Mouse (Mus musculus) hindbrain, embryonic 12.5 days (tissue): ENCODE results near the gene Runx1. TPM values are rescaled to one million over a fixed set of nuclear protein-coding genes. Genes with fewer than 3 reads are reported as not detected.

Experiments
- ATAC-seq: fragments of 200-750 bp; cut with Nextera tagmentation; 2 replicates; pipeline ENCODE4 v1.8.0; 2017; ENCODE audit warnings: moderate TSS enrichment; ENCODE audit not compliant: low FRiP score
- H3K27ac ChIP-seq: fragments of 300-500 bp; sonication (generic); 2 replicates; pipeline ENCODE4 v1.5.1; 2016; ENCODE audit warnings: mild to moderate bottlenecking
- H3K27me3 ChIP-seq: fragments of 300-500 bp; sonication (generic); 2 replicates; pipeline ENCODE4 v1.6.1; 2016; ENCODE audit warnings: mild to moderate bottlenecking
- H3K36me3 ChIP-seq: fragments of 300-500 bp; sonication (generic); 2 replicates; pipeline ENCODE4 v1.6.1; 2016; ENCODE audit warnings: mild to moderate bottlenecking
- H3K4me1 ChIP-seq: fragments of 300-500 bp; sonication (generic); 2 replicates; pipeline ENCODE4 v1.6.1; 2016
- H3K4me2 ChIP-seq: fragments of 300-500 bp; sonication (generic); replicated peaks from 2 replicates; pipeline ENCODE4 v1.6.1; 2016; ENCODE audit warnings: mild to moderate bottlenecking
- H3K4me3 ChIP-seq: fragments of 300-500 bp; sonication (generic); 2 replicates; pipeline ENCODE4 v1.5.1; 2016; ENCODE audit warnings: mild to moderate bottlenecking
- H3K9ac ChIP-seq: fragments of 300-500 bp; sonication (generic); 2 replicates; pipeline ENCODE4 v1.6.1; 2016; ENCODE audit warnings: mild to moderate bottlenecking, moderate library complexity
- H3K9me3 ChIP-seq: fragments of 300-500 bp; sonication (generic); replicated peaks from 2 replicates; pipeline ENCODE4 v1.6.1; 2016; ENCODE audit warnings: mild to moderate bottlenecking
- WGBS: fragments of 180-500 bp; shearing (Covaris S2); methylation state at CpG from one replicate; pipeline ENCODE4 v1.1.7; 2016; 5-methylcytosine and 5-hydroxymethylcytosine counted together
- polyA plus RNA-seq: library from polyadenylated mRNA; unstranded; fragments of >200 nt; fragmentation: Nextera tagmentation; extraction: Ambion mirVana; gene quantifications from 2 replicates; pipeline ENCODE4 v1.2.1, GENCODE M21; 2016

Runx1 gene
- polyA plus RNA-seq, 1 experiment from 2014 or later: 4.4 TPM

DNA sequence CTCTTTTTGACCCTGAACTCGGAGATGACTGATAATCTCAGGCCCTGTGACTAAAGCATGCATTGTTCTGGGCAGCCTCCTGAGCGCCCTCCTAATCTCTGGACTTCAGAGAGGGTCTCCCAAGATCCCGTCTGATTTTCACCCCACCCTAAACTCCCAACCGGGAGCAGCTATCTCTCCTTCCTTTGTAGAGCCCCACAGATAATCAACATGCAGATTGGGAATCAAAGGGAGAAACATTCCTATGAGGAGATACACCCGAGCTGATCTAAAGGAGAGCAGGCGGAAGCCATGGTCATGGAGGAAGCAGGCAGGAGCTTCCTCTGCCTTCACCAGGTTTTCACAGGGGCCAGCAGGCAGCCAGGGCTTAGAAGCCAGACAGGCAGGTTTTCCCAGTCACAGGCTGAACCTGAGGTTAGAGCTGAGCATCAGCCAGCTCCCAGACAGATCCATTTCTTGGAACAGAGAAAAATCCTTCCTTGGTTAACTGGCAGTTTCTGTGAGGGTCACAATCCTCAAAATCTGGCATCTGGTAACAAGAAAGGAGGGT, 140.1 kb downstream of the Runx1 start:
- Histone ChIP-seq H3K4me1 (peaks cover 2% of the 10 kb centered on the region; the same call in 1 of the 2 replicates), H3K4me2 (no peak overlapping the region), H3K36me3 (no peaks in the 10 kb centered on the region), H3K4me3 (no peak overlapping the region), H3K9ac (no peak overlapping the region), H3K9me3 (no peaks in the 10 kb centered on the region), H3K27ac (no peak overlapping the region), H3K27me3 (peaks cover 6% of the 10 kb centered on the region)
- WGBS: 43% methylated on average over 6 of the region's 6 CpGs
- no peak for ATAC-seq

GRCm38 (mm10) chr16:92684423-92685211, 141.3 kb downstream of the Runx1 start:
- no peak for ATAC-seq
- 70% methylated on average over 21 of the region's 21 CpGs for WGBS

GRCm38 (mm10) chr16:92676630-92677029, 149.3 kb downstream of the Runx1 start:
- Histone ChIP-seq H3K9me3 (no peaks in the 10 kb centered on the region), H3K9ac (no peak overlapping the region), H3K4me1 (no peaks in the 10 kb centered on the region), H3K27me3 (peaks cover 4% of the 10 kb centered on the region; the same call in 1 of the 2 replicates), H3K4me3 (no peak overlapping the region), H3K27ac (no peak overlapping the region), H3K36me3 (no peaks in the 10 kb centered on the region), H3K4me2 (no peak overlapping the region)
- 87% methylated on average over 5 of the region's 5 CpGs for WGBS
- ATAC-seq: no peak

More at GRCm38 (mm10) chr16:92684423-92685211, 141.3 kb downstream of the Runx1 start:
- Histone ChIP-seq H3K36me3 (no peaks in the 10 kb centered on the region), H3K27me3 (no peaks in the 10 kb centered on the region; the same call in 1 of the 2 replicates), H3K9me3 (no peaks in the 10 kb centered on the region), H3K9ac (no peak overlapping the region), H3K27ac (no peak overlapping the region), H3K4me3 (no peak overlapping the region), H3K4me1 (peaks cover 2% of the 10 kb centered on the region; the same call in 1 of the 2 replicates), H3K4me2 (no peak overlapping the region)

- peaks cover 4% of the 10 kb centered on the region; the same call in 1 of the 2 replicates for H3K27me3 ChIP-seq
- H3K27ac ChIP-seq: no peak overlapping the region
- ATAC-seq: no peak
- no peaks in the 10 kb centered on the region for H3K36me3 ChIP-seq
- H3K4me2 ChIP-seq: no peak overlapping the region
- no peak overlapping the region for H3K4me3 ChIP-seq
- no peaks in the 10 kb centered on the region for H3K9me3 ChIP-seq
- 49% methylated on average over 8 of the region's 8 CpGs for WGBS
- H3K9ac ChIP-seq: no peak overlapping the region
- no peaks in the 10 kb centered on the region for H3K4me1 ChIP-seq
These were observed 150.3 kb downstream of the Runx1 start for GRCm38 (mm10) chr16:92675677-92676076.

DNA sequence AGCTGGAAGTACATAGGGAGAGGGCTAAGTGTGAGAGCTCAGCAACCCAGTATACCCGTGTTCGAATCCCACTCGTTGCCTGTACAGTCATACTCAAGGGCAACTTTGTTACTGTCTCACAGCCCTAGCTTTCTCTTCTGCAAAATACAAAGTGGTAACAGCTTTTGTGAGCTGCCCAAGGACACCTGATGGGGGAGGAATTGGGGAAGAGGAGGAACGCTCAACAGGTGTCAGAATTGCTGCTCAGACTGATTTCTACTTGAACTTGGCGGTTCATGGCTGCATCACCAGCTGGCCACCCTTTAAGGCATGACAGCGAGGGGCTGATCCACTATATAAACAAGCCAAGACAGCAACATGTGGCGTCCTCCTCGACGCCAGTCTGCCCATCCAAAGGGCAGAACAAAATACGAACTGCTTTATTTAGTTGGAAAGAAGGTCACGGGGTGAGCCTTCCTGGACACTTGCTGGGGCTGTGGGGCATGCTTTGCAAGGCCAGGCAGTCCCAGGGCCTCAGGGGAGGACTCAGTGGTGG, 151.0 kb downstream of the Runx1 start:
- no peak overlapping the region for H3K9ac ChIP-seq
- H3K4me2 ChIP-seq: no peak overlapping the region
- no peak overlapping the region for H3K27ac ChIP-seq
- no peak overlapping the region for H3K4me3 ChIP-seq
- ATAC-seq: no peak
- no peaks in the 10 kb centered on the region for H3K4me1 ChIP-seq
- whole genome bisulfite sequencing: 63% methylated on average over 11 of the region's 11 CpGs
- H3K27me3 ChIP-seq: peaks cover 4% of the 10 kb centered on the region; the same call in 1 of the 2 replicates
- H3K9me3 ChIP-seq: no peaks in the 10 kb centered on the region
- no peaks in the 10 kb centered on the region for H3K36me3 ChIP-seq

- H3K9me3 ChIP-seq: no peaks in the 10 kb centered on the region
- peaks cover 4% of the 10 kb centered on the region; the same call in 1 of the 2 replicates for H3K27me3 ChIP-seq
- no peaks in the 10 kb centered on the region for H3K36me3 ChIP-seq
- WGBS: 78% methylated on average over 18 of the region's 18 CpGs
- no peak overlapping the region for H3K9ac ChIP-seq
- ATAC-seq: no peak
- H3K4me2 ChIP-seq: no peak overlapping the region
- H3K4me3 ChIP-seq: no peak overlapping the region
- H3K4me1 ChIP-seq: no peaks in the 10 kb centered on the region
- H3K27ac ChIP-seq: no peak overlapping the region
These were observed 151.7 kb downstream of the Runx1 start for GRCm38 (mm10) chr16:92674121-92674816.

DNA sequence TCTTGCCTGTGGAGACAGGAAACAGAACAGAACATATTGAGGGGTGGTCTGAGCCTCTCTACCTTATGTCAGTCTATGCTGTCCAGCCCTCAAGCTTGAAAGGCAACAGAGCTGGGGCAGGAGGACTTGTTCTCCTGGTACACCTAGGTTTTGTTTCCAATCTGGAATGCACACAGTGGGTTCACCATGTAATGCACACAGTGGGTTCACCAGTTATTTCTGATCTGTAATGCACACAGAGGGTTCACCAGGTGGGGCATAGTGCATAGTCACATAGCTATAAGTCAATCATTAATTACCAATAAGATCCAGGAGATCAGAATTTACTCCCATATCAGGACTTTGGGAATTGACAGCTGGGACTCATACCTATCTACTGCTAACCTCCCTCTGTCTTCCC, 157.1 kb downstream of the Runx1 start:
- Histone ChIP-seq H3K27me3 (no peaks in the 10 kb centered on the region; the same call in 1 of the 2 replicates), H3K4me1 (no peaks in the 10 kb centered on the region), H3K36me3 (no peaks in the 10 kb centered on the region), H3K4me2 (no peak overlapping the region), H3K9ac (no peak overlapping the region), H3K4me3 (no peak overlapping the region), H3K27ac (no peak overlapping the region), H3K9me3 (no peaks in the 10 kb centered on the region)
- no peak for ATAC-seq

- Histone ChIP-seq H3K9me3 (no peaks in the 10 kb centered on the region), H3K4me3 (no peak overlapping the region), H3K27me3 (no peaks in the 10 kb centered on the region), H3K9ac (no peak overlapping the region), H3K4me2 (no peak overlapping the region), H3K36me3 (no peaks in the 10 kb centered on the region), H3K27ac (no peak overlapping the region), H3K4me1 (0 out of 2 replicates have a peak, but pooled peaks cover 2% of the 10 kb centered on the region)
- no peak for ATAC-seq
- 81% methylated on average over 7 of the region's 7 CpGs for WGBS
These were observed 164.2 kb downstream of the Runx1 start for GRCm38 (mm10) chr16:92661757-92662156.

DNA sequence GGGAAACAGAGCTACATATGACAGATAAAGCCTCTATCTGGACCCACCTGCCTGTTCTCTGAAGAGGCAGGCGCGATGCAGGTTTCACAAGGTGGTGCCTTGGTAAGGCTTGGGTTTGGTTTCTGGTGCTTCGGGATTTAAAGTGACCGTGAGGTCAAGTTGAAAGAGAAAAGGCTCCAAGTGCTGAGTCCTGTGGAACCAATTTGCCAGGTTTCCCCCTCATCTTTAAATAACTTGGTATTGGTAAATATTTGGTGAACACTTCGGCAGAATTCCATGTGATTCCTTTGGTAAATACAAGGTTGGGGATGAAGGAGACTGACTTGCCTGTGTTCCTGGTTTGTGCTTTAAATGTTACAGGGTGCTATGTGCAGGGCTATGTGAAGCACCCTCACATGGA, 169.2 kb downstream of the Runx1 start:
- no peaks in the 10 kb centered on the region for H3K27me3 ChIP-seq
- H3K9me3 ChIP-seq: no peaks in the 10 kb centered on the region
- peaks cover 5% of the 10 kb centered on the region; the same call in 1 of the 2 replicates for H3K4me1 ChIP-seq
- H3K9ac ChIP-seq: no peak overlapping the region
- H3K27ac ChIP-seq: no peak overlapping the region
- 98% methylated on average over 5 of the region's 5 CpGs for WGBS
- H3K36me3 ChIP-seq: no peaks in the 10 kb centered on the region
- no peak overlapping the region for H3K4me2 ChIP-seq
- no peak for ATAC-seq
- H3K4me3 ChIP-seq: no peak overlapping the region

DNA sequence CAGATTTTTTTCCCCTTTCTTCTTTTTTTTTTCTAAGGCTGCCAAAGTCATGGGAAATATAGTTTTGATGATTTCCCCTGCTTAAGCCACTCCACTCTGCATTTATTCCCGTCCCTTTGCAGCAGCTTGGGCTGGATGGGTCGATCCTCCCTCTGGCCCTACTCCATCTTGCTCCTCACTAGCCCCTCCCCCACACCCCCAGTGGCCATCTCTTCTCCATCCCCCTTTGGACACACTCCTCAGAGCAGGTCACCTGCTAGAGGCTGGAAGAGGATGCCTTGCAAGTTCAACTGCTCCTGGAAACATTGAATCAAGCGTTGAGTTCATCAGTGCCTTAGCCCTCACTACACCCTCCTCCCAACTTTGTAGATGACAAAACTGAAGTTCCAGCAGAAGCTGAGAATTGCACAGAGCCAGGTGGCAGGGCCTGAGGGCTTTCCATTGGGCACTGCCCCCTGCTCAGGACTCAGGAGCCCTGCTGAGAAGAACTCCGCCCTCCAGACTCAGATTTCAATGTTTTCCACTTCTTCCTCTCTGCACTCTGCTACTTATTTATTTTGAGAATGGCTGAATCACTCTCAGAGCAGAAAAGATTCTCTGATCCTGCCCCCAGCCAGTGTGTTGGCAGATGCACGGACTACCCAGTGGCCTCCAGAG, 171.5 kb downstream of the Runx1 start:
- Histone ChIP-seq H3K4me2 (no peak overlapping the region), H3K4me3 (no peak overlapping the region), H3K27me3 (no peaks in the 10 kb centered on the region), H3K27ac (0 out of 2 replicates have a peak overlapping the region, but pooled peaks have one; percentile 23), H3K4me1 (peaks cover 8% of the 10 kb centered on the region), H3K9me3 (no peaks in the 10 kb centered on the region), H3K9ac (no peak overlapping the region), H3K36me3 (no peaks in the 10 kb centered on the region)
- WGBS: 45% methylated on average over 5 of the region's 5 CpGs
- ATAC-seq: no peak

GRCm38 (mm10) chr16:92653816-92654215, 172.1 kb downstream of the Runx1 start:
- no peak overlapping the region for H3K9ac ChIP-seq
- H3K27me3 ChIP-seq: no peaks in the 10 kb centered on the region
- H3K4me2 ChIP-seq: no peak overlapping the region
- WGBS: 72% methylated on average over 5 of the region's 5 CpGs
- peak overlapping the region; percentile 44 for H3K27ac ChIP-seq
- no peak for ATAC-seq
- peaks cover 8% of the 10 kb centered on the region for H3K4me1 ChIP-seq
- H3K4me3 ChIP-seq: no peak overlapping the region
- H3K36me3 ChIP-seq: no peaks in the 10 kb centered on the region
- H3K9me3 ChIP-seq: no peaks in the 10 kb centered on the region

GRCm38 (mm10) chr16:92651256-92651655, 174.7 kb downstream of the Runx1 start:
- Histone ChIP-seq H3K4me1 (peaks cover 8% of the 10 kb centered on the region), H3K4me3 (no peak overlapping the region), H3K9ac (no peak overlapping the region), H3K36me3 (no peaks in the 10 kb centered on the region), H3K27me3 (no peaks in the 10 kb centered on the region), H3K27ac (no peak overlapping the region), H3K9me3 (no peaks in the 10 kb centered on the region), H3K4me2 (no peak overlapping the region)
- WGBS: 91% methylated on average over 3 of the region's 3 CpGs
- no peak for ATAC-seq
